Mouse (Mus musculus): ENCODE results near the gene Nptx1.

DNA sequence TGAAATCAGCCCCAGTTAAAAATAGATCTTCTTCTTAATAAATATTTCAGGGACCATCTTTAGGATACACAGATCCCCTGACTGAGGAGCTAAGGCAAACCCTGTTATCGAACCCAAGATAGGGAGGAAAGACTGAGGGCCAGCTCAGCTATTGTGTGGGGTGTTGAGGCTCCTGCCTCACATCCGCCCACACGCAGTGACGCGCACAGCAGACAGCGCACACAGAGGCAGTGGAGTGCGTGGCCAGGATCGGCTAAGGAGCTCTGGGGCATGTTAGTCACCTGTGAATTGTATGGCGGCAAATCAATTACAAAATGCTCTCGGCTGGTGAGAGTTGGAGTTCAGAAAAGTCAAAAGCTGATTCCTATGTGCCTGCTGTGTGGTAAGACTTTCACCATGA lies 18.1 kb upstream of the Nptx1 start:
- TF ChIP-seq CTCF (IDR thresholded peaks at IDR 0.05; ENCODE audit: borderline replicate concordance, control insufficient read depth, extremely low read depth, insufficient read depth, low read length, poor library complexity), result no peak
- TF ChIP-seq POLR2A (IDR thresholded peaks at IDR 0.05; ENCODE audit: control insufficient read depth, extremely low read depth, insufficient read depth, low read length, poor library complexity), result no peak
